Mouse (Mus musculus) liver, embryonic 11.5 days (tissue): ENCODE measurements around the gene Nlgn1. TPM values are rescaled to one million over a fixed set of nuclear protein-coding genes. Genes with fewer than 3 reads are reported as not detected.
A peak's percentile ranks its signal among the peaks of the same experiment; 100 is the strongest.

Experiments used
- ATAC-seq: fragments of 200-750 bp; cut with Nextera tagmentation; replicated peaks from 2 replicates; pipeline ENCODE4 v1.8.0; 2017; ENCODE audit warnings: moderate number of reproducible peaks, mild to moderate bottlenecking, moderate TSS enrichment, moderate library complexity; ENCODE audit not compliant: low FRiP score
- DNase-seq: peaks from one replicate; pipeline ENCODE4 v3.0.0-alpha.2; 2017; ENCODE audit warnings: low spot score
- H3K27ac ChIP-seq: fragments of 300-500 bp; sonication (generic); 2 replicates; pipeline ENCODE4 v1.5.1; 2014; ENCODE audit warnings: mild to moderate bottlenecking, low read depth, low read length, control low read depth
- H3K27me3 ChIP-seq: fragments of 300-500 bp; sonication (generic); replicated peaks from 2 replicates; pipeline ENCODE4 v1.6.1; 2014; ENCODE audit warnings: low read length, mixed read lengths; ENCODE audit not compliant: control insufficient read depth, insufficient read depth
- H3K36me3 ChIP-seq: fragments of 300-500 bp; sonication (generic); 2 replicates; pipeline ENCODE4 v1.6.1; 2014; ENCODE audit warnings: mild to moderate bottlenecking, low read length, moderate library complexity, mixed read lengths; ENCODE audit not compliant: control insufficient read depth, insufficient read depth
- H3K4me1 ChIP-seq: fragments of 300-500 bp; sonication (generic); replicated peaks from 2 replicates; pipeline ENCODE4 v1.6.1; 2014; ENCODE audit warnings: low read length, mixed read lengths; ENCODE audit not compliant: control insufficient read depth, insufficient read depth
- H3K4me2 ChIP-seq: fragments of 300-500 bp; sonication (generic); 2 replicates; pipeline ENCODE4 v1.6.1; 2014; ENCODE audit warnings: mild to moderate bottlenecking, control low read depth, moderate library complexity
- H3K4me3 ChIP-seq: fragments of 300-500 bp; sonication (generic); 2 replicates; pipeline ENCODE4 v1.5.1; 2014; ENCODE audit warnings: low read depth, low read length, control low read depth
- H3K9ac ChIP-seq: fragments of 300-500 bp; sonication (generic); 2 replicates; pipeline ENCODE4 v1.6.1; 2014; ENCODE audit warnings: low read depth, low read length, control low read depth
- H3K9me3 ChIP-seq: fragments of 300-500 bp; sonication (generic); 2 replicates; pipeline ENCODE4 v1.6.1; 2016; ENCODE audit warnings: low read length, inconsistent platforms, mixed read lengths; ENCODE audit not compliant: control insufficient read depth
- WGBS: fragments of 180-500 bp; shearing (Covaris S2); extraction: QIAGEN DNeasy Blood & Tissue Kit; methylation state at CpG from one replicate; pipeline ENCODE4 v1.1.7; 2014; 5-methylcytosine and 5-hydroxymethylcytosine counted together
- polyA plus RNA-seq: library from polyadenylated mRNA; unstranded; fragments of >200 nt; fragmentation: Nextera tagmentation; extraction: Ambion mirVana; gene quantifications from 2 replicates; pipeline ENCODE4 v1.2.1, GENCODE M21; 2014

Gene Nlgn1
- 0.05 and 0.11 TPM in 2 replicates for polyA plus RNA-seq

- Histone ChIP-seq H3K4me2 (peak within 1 kb of the TSS; percentile 66), H3K4me1 (no peaks in the 10 kb centered on the region), H3K4me3 (peak within 1 kb of the TSS; percentile 48), H3K9ac (no peak within 1 kb of the TSS), H3K27ac (no peak within 1 kb of the TSS), H3K27me3 (peaks cover 46% of the 10 kb centered on the region), H3K36me3 (no peaks in the 10 kb centered on the region), H3K9me3 (no peaks in the 10 kb centered on the region)
- ATAC-seq (no peak), DNase-seq (no peak)
- 4% methylated on average over 14 of the region's 14 CpGs for WGBS
These were observed at the start of gene Nlgn1 for GRCm38 (mm10) chr3:26332400-26333238. Nlgn1 (minus strand) TSS chr3:26332460.

GRCm38 (mm10) chr3:26378272-26378671, 46.0 kb upstream of the Nlgn1 start:
- 60% methylated on average over 2 of the region's 2 CpGs for WGBS
- Histone ChIP-seq H3K9me3 (no peaks in the 10 kb centered on the region), H3K27me3 (no peaks in the 10 kb centered on the region), H3K36me3 (no peaks in the 10 kb centered on the region), H3K9ac (no peak overlapping the region), H3K4me2 (no peak overlapping the region), H3K4me1 (no peaks in the 10 kb centered on the region), H3K27ac (no peak overlapping the region), H3K4me3 (no peak overlapping the region)
- ATAC-seq (no peak), DNase-seq (no peak)

- Histone ChIP-seq H3K27ac (no peak overlapping the region), H3K27me3 (no peaks in the 10 kb centered on the region)
- ATAC-seq, result no peak
These were observed 22.8 kb upstream of the Nlgn1 start for GRCm38 (mm10) chr3:26355082-26355481.

DNA sequence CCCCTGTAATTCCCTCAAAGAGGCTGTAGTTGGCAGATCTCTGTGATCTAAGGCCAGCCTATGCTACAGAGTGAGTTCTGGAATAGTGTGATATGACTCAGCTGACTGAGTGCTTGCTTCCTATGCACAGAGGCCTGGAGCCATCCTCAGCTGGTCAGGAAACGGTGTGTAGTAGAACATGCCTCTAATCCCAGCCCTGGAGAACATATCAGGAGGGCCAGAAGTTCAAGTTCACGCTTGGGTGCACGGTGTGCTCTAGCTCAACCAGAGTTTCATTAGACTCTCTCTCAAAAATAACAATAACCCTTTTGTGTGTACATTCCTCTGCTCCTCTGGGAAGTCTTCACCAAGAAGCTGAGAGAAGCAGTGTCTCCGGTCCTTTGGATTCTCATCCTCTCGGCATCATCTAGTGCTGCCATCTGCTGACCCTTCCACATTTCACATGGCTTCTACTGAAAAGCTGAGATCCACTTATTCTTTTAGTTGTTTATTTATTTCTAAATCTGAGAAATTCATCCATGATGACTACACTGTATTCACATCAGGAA, 22.3 kb upstream of the Nlgn1 start:
- Histone ChIP-seq H3K27me3 (no peaks in the 10 kb centered on the region), H3K27ac (no peak overlapping the region), H3K9me3 (no peaks in the 10 kb centered on the region), H3K4me1 (no peaks in the 10 kb centered on the region), H3K36me3 (no peaks in the 10 kb centered on the region), H3K9ac (no peak overlapping the region), H3K4me3 (no peak overlapping the region), H3K4me2 (no peak overlapping the region)
- DNase-seq (no peak), ATAC-seq (no peak)
- WGBS, result 83% methylated on average over 5 of the region's 5 CpGs

More at GRCm38 (mm10) chr3:26355082-26355481, 22.8 kb upstream of the Nlgn1 start:
- Histone ChIP-seq H3K9ac (no peak overlapping the region), H3K36me3 (no peaks in the 10 kb centered on the region), H3K4me3 (no peak overlapping the region), H3K4me2 (no peak overlapping the region), H3K4me1 (no peaks in the 10 kb centered on the region), H3K9me3 (no peaks in the 10 kb centered on the region)
- no peak for DNase-seq
- WGBS, result 80% methylated on average over 5 of the region's 5 CpGs

GRCm38 (mm10) chr3:26337495-26337894, 5.2 kb upstream of the Nlgn1 start:
- Histone ChIP-seq H3K9ac (no peak overlapping the region), H3K4me1 (no peaks in the 10 kb centered on the region), H3K36me3 (no peaks in the 10 kb centered on the region), H3K4me3 (no peak overlapping the region), H3K27ac (no peak overlapping the region), H3K27me3 (peaks cover 21% of the 10 kb centered on the region), H3K9me3 (no peaks in the 10 kb centered on the region), H3K4me2 (no peak overlapping the region)
- ATAC-seq (no peak), DNase-seq (no peak)
- WGBS, result 60% methylated on average over 2 of the region's 2 CpGs

DNA sequence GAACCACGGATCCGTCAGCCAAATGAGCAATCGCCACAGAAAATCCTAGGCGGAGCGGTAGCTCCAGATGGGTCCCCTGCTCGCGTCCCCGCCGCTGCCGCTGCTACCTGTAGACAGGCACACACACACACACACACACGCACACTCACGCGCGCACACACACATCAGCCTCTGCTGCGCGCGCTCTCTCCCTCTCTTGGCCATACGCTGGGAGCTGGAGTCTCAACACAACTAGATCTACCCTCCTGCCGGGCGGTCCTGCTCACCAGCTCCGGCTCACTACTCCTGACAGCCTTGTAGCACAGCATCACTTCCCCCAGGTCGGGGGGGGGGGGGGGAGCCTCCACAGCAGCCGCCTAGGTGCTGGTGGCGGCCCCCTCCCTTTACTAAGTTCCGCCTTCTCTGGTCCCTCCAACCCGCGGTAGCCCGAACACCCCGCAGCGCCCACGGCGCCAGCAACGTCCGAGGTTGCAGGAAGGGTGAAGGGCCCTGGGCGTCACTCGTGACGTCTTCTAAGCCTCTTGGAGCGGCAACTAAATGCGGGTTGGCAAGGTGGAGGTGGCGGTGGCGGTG, 1.1 kb upstream of the Nlgn1 start:
- H3K4me2 ChIP-seq, result peak overlapping the region; percentile 64
- WGBS, result 2% methylated on average over 39 of the region's 41 CpGs
- no peaks in the 10 kb centered on the region for H3K9me3 ChIP-seq
- ATAC-seq (no peak), DNase-seq (peak; percentile 42)
- H3K4me3 ChIP-seq, result peak overlapping the region; percentile 34
- no peak overlapping the region for H3K27ac ChIP-seq
- H3K9ac ChIP-seq, result no peak overlapping the region
- no peaks in the 10 kb centered on the region for H3K4me1 ChIP-seq
- H3K27me3 ChIP-seq, result peaks cover 46% of the 10 kb centered on the region
- H3K36me3 ChIP-seq, result no peaks in the 10 kb centered on the region

- 1% methylated on average over 57 of the region's 60 CpGs for WGBS
- Histone ChIP-seq H3K27ac (no peak overlapping the region), H3K9ac (no peak overlapping the region), H3K36me3 (no peaks in the 10 kb centered on the region), H3K9me3 (no peaks in the 10 kb centered on the region), H3K4me3 (peak overlapping the region; percentile 48), H3K4me2 (peak overlapping the region; percentile 66), H3K27me3 (peaks cover 46% of the 10 kb centered on the region), H3K4me1 (no peaks in the 10 kb centered on the region)
- ATAC-seq (no peak), DNase-seq (peak; percentile 38)
These were observed 841 bp downstream of the Nlgn1 start for GRCm38 (mm10) chr3:26331177-26332061.

DNA sequence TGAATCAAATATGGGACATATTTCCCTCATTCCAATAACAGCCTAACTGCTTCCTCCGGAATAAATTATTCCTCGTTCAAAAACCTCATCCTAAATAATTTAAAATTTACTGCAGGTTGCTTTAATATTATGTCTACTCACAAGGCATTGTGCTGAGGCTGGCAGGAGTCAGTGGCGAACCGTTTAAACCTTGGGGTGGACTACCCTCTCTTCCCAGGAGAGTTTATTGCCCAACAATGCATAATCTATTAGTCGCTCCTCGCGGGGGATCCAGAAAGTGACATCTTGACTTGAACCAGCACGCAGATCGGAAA, 1.4 kb downstream of the Nlgn1 start:
- peak overlapping the region; percentile 66; the same call in 1 of the 2 replicates for H3K4me2 ChIP-seq
- no peak overlapping the region for H3K27ac ChIP-seq
- 14% methylated on average over 9 of the region's 9 CpGs for WGBS
- ATAC-seq (no peak), DNase-seq (no peak)
- no peak overlapping the region for H3K9ac ChIP-seq
- no peaks in the 10 kb centered on the region for H3K9me3 ChIP-seq
- H3K4me3 ChIP-seq, result no peak overlapping the region
- H3K27me3 ChIP-seq, result peaks cover 46% of the 10 kb centered on the region
- H3K36me3 ChIP-seq, result no peaks in the 10 kb centered on the region
- no peaks in the 10 kb centered on the region for H3K4me1 ChIP-seq
